11 mouse cellular contexts compared by ENCODE assay signal in genomic region chr19:14180244-14180643, GRCm38 (mm10).
A peak's percentile ranks its signal among the peaks of the same experiment; 100 is the strongest.
DNase-seq lines count a peak whose midpoint lies in the region; ATAC-seq lines count a peak whose summit lies in the region.
"Had no signal": no experiment of that assay in that cellular context is flagged by ENCODE, and none has a peak within 500 bp of the region (broad histone marks: within the 10 kb centered on the region; RNA-seq: fewer than 3 reads in every experiment).

No protein-coding gene starts in this region.

- DNase-seq in hindbrain, embryonic 10.5 days (ENCODE audit: low spot score), result peak; percentile 5
- no peak for DNase-seq in hindbrain, embryonic 14.5 days (ENCODE audit: low spot score)
- DNase-seq in urinary bladder, postnatal 14 days (ENCODE audit: low spot score), result peak; percentile 42
- DNase-seq in urinary bladder, postnatal 10 days (ENCODE audit: low spot score), result no peak
- DNase-seq in c-Kit-positive CD71-positive TER-119-positive erythroid progenitor cells, embryonic 14.5 days (ENCODE audit: low spot score), result no peak
- no peak for DNase-seq in frontal cortex, adult 2 months (ENCODE audit: extremely low spot score in 1 of 2, low spot score in 1 of 2)
- DNase-seq: spleen, adult 18-20 months had no signal

- H3K4me3 ChIP-seq in hindbrain, embryonic 10.5 days, result no peak overlapping the region
- H3K4me3 ChIP-seq in hindbrain, embryonic 14.5 days (replicated peaks; ENCODE audit: low read length), result no peak overlapping the region
- H3K4me3 ChIP-seq in limb, embryonic 15.5 days, result no peak overlapping the region
- no peak overlapping the region for H3K4me3 ChIP-seq in forebrain, embryonic 16.5 days (replicated peaks; ENCODE audit: low read length)
- H3K4me3 ChIP-seq: heart, embryonic 13.5 days; neural tube, embryonic 13.5 days had no signal

- H3K27me3 ChIP-seq in hindbrain, embryonic 10.5 days (ENCODE audit: insufficient read depth, poor library complexity, severe bottlenecking), result no peaks in the 10 kb centered on the region
- H3K27me3 ChIP-seq in hindbrain, embryonic 14.5 days (ENCODE audit: control insufficient read depth, insufficient read depth, low read length), result no peaks in the 10 kb centered on the region
- H3K27me3 ChIP-seq in limb, embryonic 15.5 days, result no peaks in the 10 kb centered on the region
- peaks cover 2% of the 10 kb centered on the region for H3K27me3 ChIP-seq in forebrain, embryonic 16.5 days (replicated peaks; ENCODE audit: control insufficient read depth, insufficient read depth, low read length)
- H3K27me3 ChIP-seq: neural tube, embryonic 13.5 days had no signal

- H3K9me3 ChIP-seq in hindbrain, embryonic 10.5 days, result no peaks in the 10 kb centered on the region
- no peaks in the 10 kb centered on the region for H3K9me3 ChIP-seq in hindbrain, embryonic 14.5 days (ENCODE audit: control insufficient read depth, low read length)
- no peaks in the 10 kb centered on the region for H3K9me3 ChIP-seq in limb, embryonic 15.5 days
- no peaks in the 10 kb centered on the region for H3K9me3 ChIP-seq in forebrain, embryonic 16.5 days (ENCODE audit: control insufficient read depth, low read length)
- H3K9me3 ChIP-seq: heart, embryonic 13.5 days; neural tube, embryonic 13.5 days had no signal

- no peaks in the 10 kb centered on the region for H3K36me3 ChIP-seq in hindbrain, embryonic 10.5 days
- no peaks in the 10 kb centered on the region for H3K36me3 ChIP-seq in hindbrain, embryonic 14.5 days (replicated peaks; ENCODE audit: control insufficient read depth, insufficient read depth)
- no peaks in the 10 kb centered on the region for H3K36me3 ChIP-seq in limb, embryonic 15.5 days
- H3K36me3 ChIP-seq in forebrain, embryonic 16.5 days (ENCODE audit: control insufficient read depth, insufficient read depth), result no peaks in the 10 kb centered on the region
- H3K36me3 ChIP-seq: heart, embryonic 13.5 days; neural tube, embryonic 13.5 days had no signal

- H3K4me2 ChIP-seq in hindbrain, embryonic 14.5 days (replicated peaks), result no peak overlapping the region
- H3K4me2 ChIP-seq in limb, embryonic 15.5 days, result no peak overlapping the region
- no peak overlapping the region for H3K4me2 ChIP-seq in forebrain, embryonic 16.5 days (ENCODE audit: low read length)
- H3K4me2 ChIP-seq: heart, embryonic 13.5 days; neural tube, embryonic 13.5 days had no signal

- no peak overlapping the region for H3K27ac ChIP-seq in hindbrain, embryonic 10.5 days
- no peak overlapping the region for H3K27ac ChIP-seq in hindbrain, embryonic 14.5 days
- no peak overlapping the region for H3K27ac ChIP-seq in limb, embryonic 15.5 days
- H3K27ac ChIP-seq in forebrain, embryonic 16.5 days (ENCODE audit: low read length), result no peak overlapping the region
- H3K27ac ChIP-seq: heart, embryonic 13.5 days; neural tube, embryonic 13.5 days had no signal

- H3K4me1 ChIP-seq in hindbrain, embryonic 10.5 days (replicated peaks), result no peaks in the 10 kb centered on the region
- H3K4me1 ChIP-seq in hindbrain, embryonic 14.5 days (replicated peaks; ENCODE audit: control insufficient read depth, insufficient read depth, low read length), result no peaks in the 10 kb centered on the region
- H3K4me1 ChIP-seq in limb, embryonic 15.5 days, result peaks cover 4% of the 10 kb centered on the region; the same call in 1 of the 2 replicates
- no peaks in the 10 kb centered on the region for H3K4me1 ChIP-seq in forebrain, embryonic 16.5 days (replicated peaks; ENCODE audit: control insufficient read depth, insufficient read depth, low read length)
- H3K4me1 ChIP-seq: heart, embryonic 13.5 days; neural tube, embryonic 13.5 days had no signal

- no peak for ATAC-seq in hindbrain, embryonic 14.5 days (ENCODE audit: low FRiP score)
- ATAC-seq in limb, embryonic 15.5 days (ENCODE audit: insufficient number of reproducible peaks, low FRiP score, low TSS enrichment, low read depth), result 0 out of 2 replicates have a peak, but pooled peaks have one; percentile 72
- ATAC-seq in forebrain, embryonic 16.5 days, result no peak

- H3K9ac ChIP-seq in hindbrain, embryonic 14.5 days, result no peak overlapping the region
- H3K9ac ChIP-seq in limb, embryonic 15.5 days, result no peak overlapping the region
- no peak overlapping the region for H3K9ac ChIP-seq in forebrain, embryonic 16.5 days (replicated peaks; ENCODE audit: low read depth, low read length)
- H3K9ac ChIP-seq: heart, embryonic 13.5 days; neural tube, embryonic 13.5 days had no signal

- 14% methylated on average over 4 of the region's 4 CpGs for WGBS in hindbrain, embryonic 10.5 days
- WGBS in hindbrain, embryonic 14.5 days, result 11% methylated on average over 4 of the region's 4 CpGs
- 13% methylated on average over 4 of the region's 4 CpGs for WGBS in limb, embryonic 15.5 days
- 18% methylated on average over 4 of the region's 4 CpGs for WGBS in forebrain, embryonic 16.5 days

Comparison
In these comparisons a context has a peak if more than half of its experiments do, and no peak if none do; other contexts are left out.
1. DNase-seq: peak in hindbrain, embryonic 10.5 days (single experiment) and urinary bladder, postnatal 14 days (single experiment); none in hindbrain, embryonic 14.5 days (single experiment), urinary bladder, postnatal 10 days (single experiment), c-Kit-positive CD71-positive TER-119-positive erythroid progenitor cells, embryonic 14.5 days (single experiment) and frontal cortex, adult 2 months (0 of 2).